In genomic region chr6:94754522-94754921, GRCm38 (mm10) we compare ENCODE assay signal across 19 mouse cellular contexts. TPM values are rescaled to one million over a fixed set of nuclear protein-coding genes. Genes with fewer than 3 reads are reported as not detected.
A peak's percentile ranks its signal among the peaks of the same experiment; 100 is the strongest.
DNase-seq lines count a peak whose midpoint lies in the region; ATAC-seq and TF ChIP-seq lines count a peak whose summit lies in the region.
"Had no signal": no experiment of that assay in that cellular context is flagged by ENCODE, and none has a peak within 500 bp of the region (broad histone marks: within the 10 kb centered on the region; RNA-seq: fewer than 3 reads in every experiment).

No protein-coding gene starts in this region.

- no peak overlapping the region for H3K4me3 ChIP-seq in hindbrain, embryonic 10.5 days
- H3K4me3 ChIP-seq in hindbrain, embryonic 13.5 days, result no peak overlapping the region
- H3K4me3 ChIP-seq in E14TG2a.4 (replicated peaks; ENCODE audit: low read length), result peak overlapping the region; percentile 51
- H3K4me3 ChIP-seq in forebrain, embryonic 12.5 days (replicated peaks), result no peak overlapping the region
- H3K4me3 ChIP-seq in stomach, embryonic 14.5 days (ENCODE audit: low read depth, low read length), result no peak overlapping the region
- H3K4me3 ChIP-seq: gastrocnemius, adult 2 months; heart, embryonic 12.5 days; megakaryocyte, embryonic 14.5 days; neural tube, embryonic 12.5 days had no signal

- no peak for ATAC-seq in hindbrain, embryonic 13.5 days (ENCODE audit: low FRiP score)
- no peak for ATAC-seq in forebrain, embryonic 12.5 days (ENCODE audit: low FRiP score)
- no peak for ATAC-seq in stomach, embryonic 14.5 days (ENCODE audit: insufficient number of reproducible peaks, insufficient read depth, low FRiP score, low read depth)
- ATAC-seq: lung, postnatal 0 days had no signal

- no peak overlapping the region for H3K4me2 ChIP-seq in hindbrain, embryonic 13.5 days
- no peak overlapping the region for H3K4me2 ChIP-seq in forebrain, embryonic 12.5 days
- no peak overlapping the region for H3K4me2 ChIP-seq in stomach, embryonic 14.5 days (replicated peaks; ENCODE audit: low read depth, low read length)
- H3K4me2 ChIP-seq: heart, embryonic 12.5 days; neural tube, embryonic 12.5 days had no signal

- no peak for TF ChIP-seq CTCF in E14TG2a.4 (conservative IDR thresholded peaks at IDR 0.05; ENCODE audit: low read length)

- no peak for DNase-seq in hindbrain, embryonic 10.5 days (ENCODE audit: low spot score)
- DNase-seq in right cerebral cortex, postnatal 36 days (ENCODE audit: low spot score in 2 of 2), result no peak
- no peak for DNase-seq in gastrocnemius, postnatal 4 days (ENCODE audit: low spot score in 2 of 2)
- DNase-seq: cerebellum, adult 8-10 months; gastrocnemius, adult 2 months; heart, postnatal 14 days; kidney, adult 18-20 months; kidney, postnatal 10 days; left cerebral cortex, postnatal 4 days; liver; thymus, postnatal 14 days had no signal

- no peaks in the 10 kb centered on the region for H3K27me3 ChIP-seq in hindbrain, embryonic 10.5 days (ENCODE audit: insufficient read depth, poor library complexity, severe bottlenecking)
- H3K27me3 ChIP-seq in hindbrain, embryonic 13.5 days, result no peaks in the 10 kb centered on the region
- no peaks in the 10 kb centered on the region for H3K27me3 ChIP-seq in E14TG2a.4 (ENCODE audit: insufficient read depth, low read length)
- 0 out of 2 replicates have a peak, but pooled peaks cover 4% of the 10 kb centered on the region for H3K27me3 ChIP-seq in forebrain, embryonic 12.5 days
- H3K27me3 ChIP-seq in stomach, embryonic 14.5 days (ENCODE audit: control insufficient read depth, insufficient read depth, low read length), result no peaks in the 10 kb centered on the region
- H3K27me3 ChIP-seq: heart, embryonic 12.5 days; neural tube, embryonic 12.5 days had no signal

- peak overlapping the region; percentile 76 for H3K27ac ChIP-seq in hindbrain, embryonic 10.5 days
- H3K27ac ChIP-seq in hindbrain, embryonic 13.5 days, result no peak overlapping the region
- peak overlapping the region; percentile 89 for H3K27ac ChIP-seq in forebrain, embryonic 12.5 days
- H3K27ac ChIP-seq in stomach, embryonic 14.5 days (ENCODE audit: low read length), result peak overlapping the region; percentile 74; the same call in 1 of the 2 replicates

- H3K4me1 ChIP-seq in hindbrain, embryonic 10.5 days (replicated peaks), result peaks cover 42% of the 10 kb centered on the region
- peaks cover 24% of the 10 kb centered on the region for H3K4me1 ChIP-seq in hindbrain, embryonic 13.5 days (replicated peaks)
- peaks cover 73% of the 10 kb centered on the region for H3K4me1 ChIP-seq in E14TG2a.4 (replicated peaks; ENCODE audit: low read depth, low read length)
- peaks cover 36% of the 10 kb centered on the region for H3K4me1 ChIP-seq in forebrain, embryonic 12.5 days
- no peaks in the 10 kb centered on the region for H3K4me1 ChIP-seq in stomach, embryonic 14.5 days (ENCODE audit: control insufficient read depth, insufficient read depth, low read length)
- H3K4me1 ChIP-seq: heart, embryonic 12.5 days; megakaryocyte, embryonic 14.5 days had no signal

- no peaks in the 10 kb centered on the region for H3K9me3 ChIP-seq in hindbrain, embryonic 10.5 days
- no peaks in the 10 kb centered on the region for H3K9me3 ChIP-seq in hindbrain, embryonic 13.5 days
- H3K9me3 ChIP-seq in E14TG2a.4 (ENCODE audit: low read length), result no peaks in the 10 kb centered on the region
- H3K9me3 ChIP-seq in forebrain, embryonic 12.5 days, result no peaks in the 10 kb centered on the region
- no peaks in the 10 kb centered on the region for H3K9me3 ChIP-seq in stomach, embryonic 14.5 days (ENCODE audit: control insufficient read depth, low read depth, low read length)
- H3K9me3 ChIP-seq: heart, embryonic 12.5 days; neural tube, embryonic 12.5 days had no signal

- H3K9ac ChIP-seq in hindbrain, embryonic 13.5 days, result no peak overlapping the region
- H3K9ac ChIP-seq in forebrain, embryonic 12.5 days, result no peak overlapping the region
- no peak overlapping the region for H3K9ac ChIP-seq in stomach, embryonic 14.5 days (replicated peaks; ENCODE audit: low read depth, low read length)
- H3K9ac ChIP-seq: heart, embryonic 12.5 days; neural tube, embryonic 12.5 days had no signal

- no peaks in the 10 kb centered on the region for H3K36me3 ChIP-seq in hindbrain, embryonic 10.5 days
- no peaks in the 10 kb centered on the region for H3K36me3 ChIP-seq in hindbrain, embryonic 13.5 days
- no peaks in the 10 kb centered on the region for H3K36me3 ChIP-seq in E14TG2a.4 (ENCODE audit: insufficient read depth, low read length)
- no peaks in the 10 kb centered on the region for H3K36me3 ChIP-seq in forebrain, embryonic 12.5 days (replicated peaks)
- no peaks in the 10 kb centered on the region for H3K36me3 ChIP-seq in stomach, embryonic 14.5 days (ENCODE audit: control insufficient read depth, insufficient read depth, low read length)
- H3K36me3 ChIP-seq: heart, embryonic 12.5 days; neural tube, embryonic 12.5 days had no signal

- WGBS in hindbrain, embryonic 10.5 days, result 96% methylated on average over 3 of the region's 3 CpGs
- WGBS in hindbrain, embryonic 13.5 days, result 88% methylated on average over 3 of the region's 3 CpGs
- WGBS in forebrain, embryonic 12.5 days, result 86% methylated on average over 3 of the region's 3 CpGs
- WGBS in stomach, embryonic 14.5 days, result 81% methylated on average over 3 of the region's 3 CpGs

RNA-seq across cellular contexts. Expression of gene Lrig1, which starts 54.6 kb away (rescaled TPM):
- 12.7 and 14.4 TPM in 2 replicates for polyA plus RNA-seq in hindbrain, embryonic 10.5 days (2016; fragmentation: Nextera tagmentation; extraction: Ambion mirVana)
- 10.9 and 12.5 TPM in 2 replicates for polyA plus RNA-seq in hindbrain, embryonic 13.5 days (2015; fragmentation: Nextera tagmentation; extraction: Ambion mirVana)
- 16.6 and 17.7 TPM in 2 replicates for polyA plus RNA-seq in forebrain, embryonic 12.5 days (2016; fragmentation: Nextera tagmentation; extraction: Ambion mirVana)
- 49.3 and 51.7 TPM in 2 replicates for polyA plus RNA-seq in stomach, embryonic 14.5 days (2014; fragmentation: Nextera tagmentation; extraction: Ambion mirVana)
- total RNA-seq in gastrocnemius, postnatal 4 days (2021), result 10 to 100 TPM; 75.3 to 82.6 TPM
